Mouse (Mus musculus) brown adipose tissue, adult 24 weeks (tissue): Measurements from ENCODE around the gene Foxr1. TPM values are rescaled to one million over a fixed set of nuclear protein-coding genes. Genes with fewer than 3 reads are reported as not detected.
"Not testable (repeated sequence)": the region's sequence is repeated elsewhere in the genome, so short reads cannot be mapped to it uniquely, and the experiment has no call there.

Source experiments
- H3K27ac ChIP-seq: fragments of 200-500 bp; replicated peaks from 2 replicates; pipeline ENCODE4 v1.5.1; 2012; ENCODE audit warnings: low read depth, mild to moderate bottlenecking, low read length
- H3K4me1 ChIP-seq: fragments of 200-500 bp; 2 replicates; pipeline ENCODE4 v1.6.1; 2012; ENCODE audit warnings: low read length, mixed read lengths; ENCODE audit not compliant: control insufficient read depth, insufficient read depth, insufficient read length
- H3K4me3 ChIP-seq: fragments of 200-500 bp; 2 replicates; pipeline ENCODE4 v1.5.1; 2012; ENCODE audit warnings: low read depth, mild to moderate bottlenecking, low read length, moderate library complexity; ENCODE audit not compliant: insufficient read depth
- polyA plus RNA-seq: library from polyadenylated mRNA; stranded (reverse); fragments of >200 nt; gene quantifications from 2 replicates; pipeline ENCODE4 v1.2.4, GENCODE M21; 2012; ENCODE audit not compliant: missing spikeins, insufficient read depth, insufficient read length

Gene Foxr1
- polyA plus RNA-seq, 1 experiment = not detected

DNA sequence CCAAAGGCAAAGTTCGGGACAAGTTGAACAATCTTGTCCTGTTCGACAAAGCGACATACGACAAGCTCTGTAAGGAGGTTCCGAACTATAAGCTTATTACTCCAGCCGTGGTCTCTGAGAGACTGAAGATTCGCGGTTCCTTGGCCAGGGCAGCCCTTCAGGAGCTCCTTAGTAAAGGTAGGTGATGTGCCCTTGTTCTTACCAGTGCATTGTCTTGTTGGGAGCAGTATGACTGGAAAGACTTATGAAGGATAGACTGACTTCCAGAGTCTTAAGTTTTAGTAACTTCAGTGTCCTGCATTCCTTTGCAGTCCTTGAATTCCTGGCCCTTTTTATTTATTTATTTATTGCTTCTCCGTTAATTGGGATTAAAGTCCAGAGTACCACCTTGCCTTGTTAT lies 32.2 kb downstream of the Foxr1 start:
- peak overlapping the region; percentile 88 for H3K4me3 ChIP-seq
- not testable (repeated sequence) for H3K4me1 ChIP-seq, H3K27ac ChIP-seq

DNA sequence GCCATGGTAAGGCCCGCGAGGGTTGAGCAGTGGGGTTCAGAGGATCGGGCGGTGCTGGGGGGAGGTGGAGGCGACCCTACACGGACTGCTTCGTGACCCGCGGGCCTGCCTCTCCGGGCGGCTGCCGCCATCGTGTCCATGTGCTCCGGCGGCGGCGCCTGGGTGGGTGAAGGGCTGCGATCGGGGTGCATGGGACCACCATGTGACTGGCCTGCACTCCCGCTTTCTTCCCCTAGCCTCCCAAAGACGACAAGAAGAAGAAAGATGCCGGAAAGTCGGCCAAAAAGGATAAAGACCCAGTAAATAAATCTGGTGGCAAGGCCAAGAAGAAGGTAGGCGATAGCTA lies 33.2 kb downstream of the Foxr1 start:
- Histone ChIP-seq H3K4me1 (no peaks in the 10 kb centered on the region), H3K4me3 (peak overlapping the region; percentile 88), H3K27ac (peak overlapping the region; percentile 73)

DNA sequence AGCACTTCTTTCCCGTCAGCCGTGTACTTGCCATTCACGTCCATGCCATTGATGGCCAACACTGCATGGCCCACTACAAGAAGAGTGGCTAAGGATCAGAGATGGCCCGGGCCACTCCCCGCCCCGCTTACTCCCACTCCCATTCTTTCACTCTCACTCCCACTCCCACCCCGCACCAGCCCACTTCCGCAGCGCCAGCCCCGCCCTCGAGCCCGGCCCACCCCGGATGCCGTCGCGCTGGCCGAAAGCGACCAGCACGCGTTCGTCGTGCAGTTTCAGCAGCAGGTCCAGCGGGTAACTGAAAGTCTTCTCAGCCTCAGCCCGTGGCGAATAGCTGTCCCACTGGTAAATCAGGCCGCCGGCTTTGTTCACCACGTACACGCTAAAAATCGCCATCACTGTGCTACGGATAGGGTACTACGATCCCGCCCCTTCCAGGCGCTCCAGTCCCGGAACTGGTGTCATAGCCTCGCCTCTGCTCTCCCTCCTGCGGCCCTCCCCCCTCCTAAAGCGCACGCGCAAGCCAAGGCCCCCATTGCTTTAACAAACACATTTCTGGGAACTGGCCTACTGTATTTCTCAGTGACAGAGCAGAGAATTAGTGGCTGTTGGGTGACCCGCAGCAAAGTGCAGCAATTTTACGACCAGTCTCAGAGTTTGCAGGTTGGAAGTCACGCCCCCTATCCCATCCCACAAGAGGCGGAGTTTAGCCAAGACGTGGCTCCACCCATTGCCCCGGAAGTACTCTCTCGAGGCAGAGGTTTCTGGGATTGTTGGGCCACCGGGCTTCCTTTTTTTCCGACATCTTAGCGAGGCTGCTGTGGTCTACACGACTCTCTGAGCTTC lies 33.8 kb downstream of the Foxr1 start, which contains the start of the genes Rps25 and Trappc4:
Rps25 (plus strand) TSS at position 234 of the 846 bp plus-strand sequence.
Trappc4 (minus strand) TSS at position 695 of the 846 bp plus-strand sequence.
- H3K4me1 ChIP-seq = no peaks in the 10 kb centered on the region
- peak within 1 kb of the TSS; percentile 88 for H3K4me3 ChIP-seq
- peak within 1 kb of the TSS; percentile 97 for H3K27ac ChIP-seq

DNA sequence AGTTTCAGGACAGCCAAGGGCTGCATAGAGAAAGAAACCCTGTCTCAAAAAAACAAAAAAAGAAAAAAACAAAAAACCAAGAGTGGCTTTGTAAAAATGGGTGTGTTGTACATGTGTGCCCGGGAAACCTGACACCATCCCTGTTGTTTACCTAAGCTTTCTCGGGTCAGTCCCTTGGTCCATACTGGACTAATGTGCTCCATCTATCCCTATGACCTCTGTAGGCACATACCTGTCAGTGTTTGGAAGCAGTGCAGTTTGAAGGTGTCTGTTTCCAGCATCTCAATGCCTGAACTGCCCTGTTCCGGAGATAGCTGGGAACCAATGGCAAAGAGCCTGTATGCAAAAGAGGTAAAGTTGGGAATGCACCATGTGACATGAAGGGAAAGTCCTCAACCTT lies 35.9 kb downstream of the Foxr1 start:
- Histone ChIP-seq H3K27ac (no peak overlapping the region), H3K4me3 (no peak overlapping the region), H3K4me1 (peaks cover 8% of the 10 kb centered on the region)

DNA sequence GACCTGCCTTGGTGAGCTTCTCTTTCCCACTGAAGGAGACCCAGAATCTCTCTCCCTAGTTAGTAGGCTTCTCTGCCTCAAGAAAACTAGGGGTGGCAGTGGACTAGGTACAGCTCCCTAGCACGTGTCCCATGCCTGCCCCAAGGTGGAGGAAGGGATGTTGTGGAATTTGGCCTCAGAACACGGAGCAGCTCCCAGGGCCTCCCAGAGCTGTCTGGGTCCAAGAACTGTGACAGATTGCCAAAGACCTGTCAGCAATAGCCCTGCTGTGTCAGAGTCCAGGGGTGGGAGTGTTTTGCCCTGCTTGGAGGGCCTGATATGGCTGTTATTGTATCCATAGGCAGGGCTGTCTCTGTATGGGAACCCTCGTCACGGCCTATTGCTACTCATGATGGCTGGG lies 39.9 kb downstream of the Foxr1 start:
- Histone ChIP-seq H3K27ac (peak overlapping the region; percentile 11; the same call in 1 of the 2 replicates), H3K4me3 (no peak overlapping the region), H3K4me1 (peaks cover 11% of the 10 kb centered on the region)

DNA sequence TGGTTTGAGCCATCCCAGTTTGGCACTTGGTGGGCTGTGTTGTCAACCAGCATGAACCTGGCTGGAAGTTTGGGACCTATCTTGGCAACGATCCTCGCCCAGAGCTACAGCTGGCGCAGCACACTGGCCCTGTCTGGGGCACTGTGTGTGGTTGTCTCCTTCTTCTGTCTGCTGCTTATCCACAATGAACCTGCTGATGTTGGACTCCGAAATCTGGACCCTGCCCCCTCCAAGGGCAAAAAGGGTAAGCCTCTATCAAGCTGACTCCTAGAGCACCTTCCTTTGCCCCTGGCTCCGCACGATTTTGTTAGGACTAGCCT lies 41.2 kb downstream of the Foxr1 start:
- H3K4me1 ChIP-seq = peaks cover 12% of the 10 kb centered on the region
- H3K4me3 ChIP-seq = no peak overlapping the region
- no peak overlapping the region for H3K27ac ChIP-seq

DNA sequence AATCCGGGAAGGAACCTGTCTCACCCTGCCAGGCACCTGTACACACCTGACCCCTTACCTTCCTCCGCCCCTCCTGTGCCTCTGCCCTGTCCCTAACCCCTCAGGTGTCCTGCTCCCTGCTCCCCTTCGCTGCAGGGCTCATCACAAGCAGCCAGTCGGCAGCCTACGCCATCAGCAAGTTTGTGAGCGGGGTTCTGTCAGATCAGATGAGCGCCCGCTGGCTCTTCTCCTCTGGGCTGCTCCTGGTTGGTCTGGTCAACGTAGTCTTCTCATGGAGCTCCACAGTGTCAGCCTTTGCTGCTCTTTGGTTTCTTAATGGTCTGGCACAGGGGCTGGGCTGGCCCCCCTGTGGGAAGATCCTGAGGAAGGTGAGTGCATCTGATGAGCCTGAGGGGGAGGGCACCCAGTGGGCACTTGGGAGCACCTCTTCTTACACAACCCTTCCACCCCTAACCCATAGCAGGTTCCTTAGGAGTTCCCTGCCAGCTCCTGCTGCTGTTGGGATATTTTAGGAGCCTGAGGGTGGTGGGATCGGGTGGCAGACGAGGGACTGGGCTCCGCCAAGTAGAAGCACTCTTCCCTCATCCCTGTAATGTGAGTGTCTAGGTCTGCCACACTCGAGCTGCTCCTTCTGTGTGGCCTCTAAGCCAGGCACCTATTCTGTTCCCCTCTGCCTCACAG lies 41.7 kb downstream of the Foxr1 start:
- no peak overlapping the region for H3K27ac ChIP-seq

DNA sequence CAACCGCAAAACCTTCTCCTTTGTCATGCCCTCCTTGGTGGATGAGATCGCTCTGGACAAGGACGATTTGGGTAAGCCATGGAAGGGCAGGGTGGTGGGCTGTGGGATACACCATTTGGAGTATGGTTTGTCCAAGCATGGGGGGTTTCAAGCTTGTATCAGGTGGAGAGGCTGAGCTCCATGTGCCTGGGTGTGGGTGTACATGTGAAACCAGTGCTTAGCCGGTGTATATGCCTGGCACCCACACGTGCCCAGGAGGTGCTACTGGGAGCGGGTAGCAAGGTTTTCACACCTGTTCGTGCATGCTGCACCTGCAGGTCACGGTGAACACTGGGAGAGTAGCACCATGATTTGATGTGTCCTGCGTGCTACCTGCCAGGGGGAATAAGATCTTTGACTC lies 42.4 kb downstream of the Foxr1 start:
- Histone ChIP-seq H3K27ac (no peak overlapping the region), H3K4me3 (no peak overlapping the region; the same call in 1 of the 2 replicates), H3K4me1 (peaks cover 12% of the 10 kb centered on the region)

More for the DNA sequence above, 41.7 kb downstream of the Foxr1 start:
- Histone ChIP-seq H3K4me3 (no peak overlapping the region), H3K4me1 (peaks cover 12% of the 10 kb centered on the region)

DNA sequence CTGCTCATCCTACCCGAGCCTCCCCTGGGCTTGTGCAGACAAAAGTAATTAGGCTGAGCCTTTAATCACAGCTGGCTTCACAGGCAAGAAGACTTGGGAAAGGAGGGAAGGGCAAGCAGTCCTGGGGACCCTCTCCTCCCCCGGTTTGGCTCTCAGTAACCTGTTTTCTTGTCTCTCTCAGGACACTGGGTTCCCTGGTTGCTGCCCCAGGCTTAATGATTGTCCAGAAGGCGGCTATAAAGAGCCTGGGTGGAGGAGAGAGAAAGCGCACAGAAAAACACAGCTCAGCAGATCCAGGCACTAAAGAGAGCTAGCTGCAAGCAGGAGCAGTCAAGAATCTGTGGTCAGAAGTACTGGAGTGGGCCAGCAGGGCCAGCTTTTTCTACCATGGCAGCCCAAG lies 42.8 kb downstream of the Foxr1 start:
- Histone ChIP-seq H3K4me3 (no peak overlapping the region; the same call in 1 of the 2 replicates), H3K27ac (no peak overlapping the region), H3K4me1 (peaks cover 12% of the 10 kb centered on the region)

DNA sequence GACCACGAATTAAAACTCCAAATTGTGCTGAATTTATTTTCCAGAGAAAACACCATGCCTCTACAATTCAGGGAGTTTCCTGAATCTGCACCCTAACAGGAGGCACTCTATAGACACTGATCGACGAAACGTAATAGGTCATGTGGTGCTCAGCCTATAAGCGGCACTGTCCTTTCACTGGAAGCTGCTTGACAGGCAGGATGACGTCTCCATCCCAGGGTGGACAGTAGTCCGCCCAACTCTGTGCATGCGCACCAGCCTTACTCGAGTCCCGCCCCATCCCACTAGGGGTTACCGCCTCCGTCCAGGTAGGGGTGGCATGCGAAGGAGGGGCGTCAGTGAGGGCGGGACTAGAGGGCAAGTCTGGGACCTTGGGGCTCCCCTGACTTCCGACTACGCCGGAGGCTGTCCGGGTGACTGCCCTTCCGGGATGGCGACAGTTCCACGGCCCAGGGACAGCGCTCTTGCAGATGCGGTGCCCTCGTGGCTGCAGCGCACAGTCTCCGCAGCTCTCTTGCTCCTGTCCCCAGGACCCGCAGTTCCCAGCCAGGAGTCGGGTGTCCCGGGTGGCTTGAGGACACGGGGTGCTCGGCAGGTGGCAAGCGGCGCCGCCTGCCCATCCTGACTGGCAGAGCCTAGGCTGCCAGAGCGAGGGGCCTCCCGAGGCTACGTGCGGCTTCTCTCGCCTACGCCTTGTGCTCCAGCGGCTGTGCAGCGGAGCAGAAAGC lies 44.1 kb downstream of the Foxr1 start, which contains the start of gene Slc37a4:
Slc37a4 (plus strand) TSS at position 169 of the 728 bp plus-strand sequence.
- Histone ChIP-seq H3K27ac (peak within 1 kb of the TSS; percentile 29), H3K4me1 (peaks cover 12% of the 10 kb centered on the region), H3K4me3 (peak within 1 kb of the TSS; percentile 66)

DNA sequence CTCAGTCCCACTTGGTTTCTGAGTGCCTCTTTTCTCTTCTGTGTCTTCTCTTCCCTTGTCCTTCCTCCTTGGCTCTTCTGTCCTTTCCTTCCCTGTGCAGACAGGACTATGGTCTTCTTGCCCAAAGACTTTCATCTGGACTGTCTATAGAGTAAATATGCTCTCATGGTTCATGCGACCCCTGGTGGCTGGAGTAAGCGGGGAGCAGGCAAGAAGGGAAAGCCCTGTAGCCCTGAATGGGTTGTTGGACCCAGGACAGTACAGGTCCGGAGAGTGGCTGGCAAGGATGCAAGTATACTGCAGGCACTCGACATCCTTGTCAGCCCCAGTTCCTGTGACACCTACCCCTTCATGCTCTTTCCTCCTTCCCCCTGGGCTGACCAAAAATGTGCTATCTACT lies 49.5 kb downstream of the Foxr1 start:
- Histone ChIP-seq H3K27ac (no peak overlapping the region), H3K4me3 (no peak overlapping the region), H3K4me1 (peaks cover 2% of the 10 kb centered on the region; the same call in 1 of the 2 replicates)

DNA sequence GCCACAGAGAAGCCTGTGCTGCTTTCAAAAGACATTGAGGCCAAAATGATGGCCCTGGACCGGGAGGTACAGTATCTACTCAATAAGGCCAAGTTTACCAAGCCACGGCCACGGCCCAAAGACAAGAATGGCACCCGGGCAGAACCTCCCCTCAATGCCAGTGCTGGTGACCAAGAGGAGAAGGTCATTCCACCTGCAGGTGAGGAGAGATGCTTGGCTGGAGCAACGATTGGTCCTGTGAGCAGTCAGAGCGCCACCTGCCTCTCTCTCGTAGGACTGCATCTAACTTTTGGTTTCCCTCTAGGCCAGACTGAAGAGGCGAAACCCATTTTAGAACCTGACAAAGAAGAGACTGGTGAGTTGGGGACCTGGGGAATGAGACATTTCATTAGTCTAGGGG lies 51.7 kb downstream of the Foxr1 start:
- Histone ChIP-seq H3K4me1 (no peaks in the 10 kb centered on the region), H3K4me3 (no peak overlapping the region), H3K27ac (no peak overlapping the region)

DNA sequence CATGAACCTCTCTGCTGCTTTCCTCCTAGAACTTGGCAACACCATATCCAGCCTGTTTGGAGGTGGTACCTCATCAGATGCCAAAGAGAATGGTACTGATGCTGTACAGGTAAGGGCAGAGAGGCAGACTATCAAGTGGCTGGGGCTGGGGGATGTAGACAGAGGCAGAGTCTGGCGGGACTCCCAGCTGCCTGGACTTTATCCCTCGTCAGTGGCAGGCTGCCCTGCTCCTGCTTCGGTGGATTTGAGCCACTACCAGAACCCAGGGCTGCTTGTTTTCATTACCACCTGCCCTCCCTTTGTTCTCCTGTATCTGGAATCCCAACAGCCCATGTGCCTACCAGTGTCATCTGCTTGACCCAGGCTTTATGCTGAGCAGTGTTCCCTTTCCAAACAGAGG lies 53.7 kb downstream of the Foxr1 start:
- Histone ChIP-seq H3K4me1 (no peaks in the 10 kb centered on the region), H3K27ac (no peak overlapping the region), H3K4me3 (no peak overlapping the region)

DNA sequence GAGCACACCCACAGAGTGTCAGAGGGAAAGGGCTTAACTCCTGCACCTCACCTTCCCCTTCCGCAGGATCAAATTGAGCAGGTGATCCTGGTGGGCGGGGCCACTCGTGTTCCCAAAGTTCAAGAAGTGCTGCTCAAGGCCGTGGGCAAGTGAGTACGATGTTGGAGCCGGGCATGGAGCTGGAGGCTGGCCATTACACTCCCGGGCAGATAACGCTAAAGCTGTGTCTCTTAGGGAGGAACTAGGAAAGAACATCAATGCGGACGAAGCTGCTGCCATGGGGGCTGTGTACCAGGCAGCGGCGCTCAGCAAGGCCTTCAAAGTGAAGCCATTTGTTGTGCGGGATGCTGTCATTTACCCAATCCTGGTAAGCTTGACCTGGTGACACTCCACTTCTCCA lies 56.3 kb downstream of the Foxr1 start:
- no peak overlapping the region for H3K27ac ChIP-seq
- H3K4me1 ChIP-seq = peaks cover 6% of the 10 kb centered on the region; the same call in 1 of the 2 replicates
- no peak overlapping the region for H3K4me3 ChIP-seq
